Mouse (Mus musculus): ENCODE data around the gene Gde1. TPM values are rescaled to one million over a fixed set of nuclear protein-coding genes. Genes with fewer than 3 reads are reported as not detected.

Gde1 gene
- polyA plus RNA-seq (2017; shearing (Covaris generic)) = 26.0 TPM

GRCm38 (mm10) chr7:118705101-118705961 lies at the start of gene Gde1:
TSS of gene Gde1 (minus strand) at chr7:118705778.

DNA sequence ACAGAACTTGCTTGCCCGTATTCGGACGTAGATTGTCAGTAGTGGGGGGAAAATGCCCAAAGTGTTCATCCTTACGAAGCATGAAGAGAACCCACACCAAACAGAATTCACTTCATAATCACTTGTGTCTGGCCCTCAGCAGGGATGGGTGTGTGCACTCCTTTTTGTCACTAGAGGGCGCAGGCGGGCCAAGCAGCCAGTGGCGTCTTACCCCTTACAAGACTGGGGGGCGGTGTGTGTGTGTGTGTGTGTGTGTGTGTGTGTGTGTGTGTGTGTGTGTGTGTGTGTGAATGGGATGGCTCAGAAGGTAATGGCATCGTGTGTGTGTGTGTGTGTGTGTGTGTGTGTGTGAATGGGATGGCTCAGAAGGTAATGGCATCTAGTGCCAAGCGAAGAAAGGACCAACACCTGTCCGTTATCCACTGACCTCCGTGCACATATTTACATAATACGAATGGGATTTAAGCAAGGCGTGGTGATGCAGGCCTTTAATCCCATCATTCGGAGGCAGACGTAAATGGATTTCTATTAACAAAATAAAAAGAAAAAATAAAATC lies 34.5 kb upstream of the Gde1 start, which contains the start of gene Vps35l:
Gene Vps35l, plus strand, starts transcription at position 252 of the 557 bp plus-strand sequence.

GRCm38 (mm10) chr7:118712228-118713173 lies 6.9 kb upstream of the Gde1 start, which contains the start of gene Ccp110:
TSS of gene Ccp110 (plus strand) at chr7:118712552.

Other genes with a start within 250 kb of the Gde1 start
- 0.84 TPM for gene Itpripl2, start 213.8 kb downstream of the Gde1 start, polyA plus RNA-seq (2017; shearing (Covaris generic))
- gene Coq7, start 172.4 kb downstream of the Gde1 start, polyA plus RNA-seq (2017; shearing (Covaris generic)) = 12.7 TPM
- not detected for gene Tmc7, start 121.0 kb downstream of the Gde1 start, polyA plus RNA-seq (2017; shearing (Covaris generic))
- not detected for gene Tmc5, start 108.5 kb downstream of the Gde1 start, polyA plus RNA-seq (2017; shearing (Covaris generic))
- gene Ccp110, start 6.8 kb upstream of the Gde1 start, polyA plus RNA-seq (2017; shearing (Covaris generic)) = 8.0 TPM
- gene Vps35l, start 34.4 kb upstream of the Gde1 start, polyA plus RNA-seq (2017; shearing (Covaris generic)) = 113 TPM
- gene Iqck, start 150.0 kb upstream of the Gde1 start, polyA plus RNA-seq (2017; shearing (Covaris generic)) = 0.26 TPM
- gene Knop1, start 150.5 kb upstream of the Gde1 start, polyA plus RNA-seq (2017; shearing (Covaris generic)) = 34.7 TPM

Data from activated CD4-positive, CD25-positive, alpha-beta regulatory T cell, adult 9 weeks (primary cell).